Mouse (Mus musculus) c-Kit-positive CD71-positive TER-119-positive erythroid progenitor cells, embryonic 14.5 days (primary cell): Measurements from ENCODE around the gene Olfr8.
"Not testable (repeated sequence)": the region's sequence is repeated elsewhere in the genome, so short reads cannot be mapped to it uniquely, and the experiment has no call there.

Source experiments
- DNase-seq: peaks from one replicate; pipeline ENCODE4 v3.0.0-alpha.2; 2013; ENCODE audit warnings: low spot score

Olfr8 gene

GRCm38 (mm10) chr10:78950336-78950735 is at the start of gene Olfr8:
TSS of gene Olfr8 (plus strand) at chr10:78950636.
- not testable (repeated sequence) for DNase-seq

GRCm38 (mm10) chr10:78912871-78913270 is 37.6 kb upstream of the Olfr8 start, which contains the start of gene Olfr1354:
TSS of gene Olfr1354 (plus strand) at chr10:78913171.
- DNase-seq = not testable (repeated sequence)

GRCm38 (mm10) chr10:78963009-78963408 is 12.6 kb downstream of the Olfr8 start, which contains the start of gene Olfr1353:
TSS of gene Olfr1353 (plus strand) at chr10:78963309.
- DNase-seq = not testable (repeated sequence)

GRCm38 (mm10) chr10:78980750-78981149 is 30.3 kb downstream of the Olfr8 start, which contains the start of gene Olfr1352:
TSS of gene Olfr1352 (plus strand) at chr10:78981050.
- DNase-seq = no peak
